Mouse (Mus musculus) spleen, adult 2 months (tissue): ENCODE results near the gene Csk. TPM values are rescaled to one million over a fixed set of nuclear protein-coding genes. Genes with fewer than 3 reads are reported as not detected.

Experiments used
- DNase-seq, 2 experiments: peaks; one replicate each; pipeline versions ENCODE4 v3.0.0 to v3.0.0-alpha.2; 2012 to 2021; ENCODE audit warnings: low spot score in 2 of 2, low read depth in 1 of 2
- H3K27ac ChIP-seq: fragments of 200-500 bp; 2 replicates; pipeline ENCODE4 v1.5.1; 2012; ENCODE audit warnings: low read length, inconsistent platforms; ENCODE audit not compliant: insufficient read depth
- H3K27me3 ChIP-seq: fragments of 200-500 bp; 2 replicates; pipeline ENCODE4 v1.6.1; 2012; ENCODE audit warnings: mild to moderate bottlenecking, moderate library complexity, low read length, inconsistent platforms; ENCODE audit not compliant: control insufficient read depth, insufficient read depth
- H3K36me3 ChIP-seq: fragments of 200-500 bp; 2 replicates; pipeline ENCODE4 v1.6.1; 2012; ENCODE audit warnings: mild to moderate bottlenecking, low read length, inconsistent platforms; ENCODE audit not compliant: control insufficient read depth, insufficient read depth
- H3K4me1 ChIP-seq: fragments of 200-500 bp; 2 replicates; pipeline ENCODE4 v1.6.1; 2011; ENCODE audit warnings: inconsistent platforms; ENCODE audit not compliant: control insufficient read depth, insufficient read depth, insufficient read length
- H3K4me3 ChIP-seq: fragments of 200-500 bp; 2 replicates; pipeline ENCODE4 v1.5.1; 2011; ENCODE audit warnings: mild to moderate bottlenecking, inconsistent platforms; ENCODE audit not compliant: insufficient read depth, insufficient read length; ENCODE audit errors: extremely low read depth
- CTCF ChIP-seq: fragments of 200-500 bp; IDR thresholded peaks from 2 replicates; pipeline ENCODE4 v1.5.1; 2011; ENCODE audit warnings: mild to moderate bottlenecking, inconsistent platforms; ENCODE audit not compliant: insufficient read depth, insufficient read length, insufficient replicate concordance; ENCODE audit errors: extremely low read depth
- POLR2A ChIP-seq: fragments of 200-500 bp; IDR thresholded peaks from 2 replicates; pipeline ENCODE4 v1.6.1; 2011; ENCODE audit warnings: low read depth, low read length, inconsistent platforms
- WGBS: fragments of 180-500 bp; shearing (Covaris S2); methylation state at CpG from one replicate; pipeline ENCODE4 v1.1.7; 2018; 5-methylcytosine and 5-hydroxymethylcytosine counted together
- polyA plus RNA-seq: library from polyadenylated mRNA; depleted of rRNA; stranded (reverse); fragments of >200 nt; gene quantifications from 2 replicates; pipeline ENCODE4 v1.2.3, GENCODE M21; 2012

Gene Csk
- polyA plus RNA-seq, 1 experiment = 233 TPM

- TF ChIP-seq POLR2A (no peak), CTCF (no peak)
- no peaks in the 10 kb centered on the region for H3K27me3 ChIP-seq
- H3K4me1 ChIP-seq = peaks cover 4% of the 10 kb centered on the region; the same call in 1 of the 2 replicates
- DNase-seq = no peak
- no peak overlapping the region for H3K27ac ChIP-seq
- no peaks in the 10 kb centered on the region for H3K36me3 ChIP-seq
- H3K4me3 ChIP-seq = no peak overlapping the region
- WGBS = 44% methylated on average over 6 of the region's 6 CpGs
Measured at GRCm38 (mm10) chr9:57660501-57660900, 7.1 kb upstream of the Csk start.

DNA sequence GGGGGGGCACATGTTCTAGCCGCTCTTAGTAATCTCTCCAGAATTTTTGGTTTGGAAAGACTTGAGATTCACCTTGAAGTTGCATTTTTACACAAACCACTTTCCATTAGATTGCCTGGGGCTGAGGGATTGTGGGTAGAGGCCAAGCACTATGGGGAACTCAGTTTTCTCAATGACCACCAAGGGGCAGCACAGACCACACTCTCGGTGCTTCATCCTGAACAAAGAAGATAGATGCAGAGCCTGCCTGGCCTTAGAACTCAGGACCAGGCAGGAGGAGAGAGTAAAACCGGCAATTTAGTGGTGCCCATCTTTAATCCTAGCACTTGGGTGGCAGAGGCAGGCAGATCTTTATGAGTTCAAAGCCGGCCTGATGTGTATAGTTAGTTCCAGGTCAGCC, 6.3 kb upstream of the Csk start:
- H3K4me3 ChIP-seq = no peak overlapping the region
- no peaks in the 10 kb centered on the region for H3K36me3 ChIP-seq
- H3K27me3 ChIP-seq = no peaks in the 10 kb centered on the region
- peaks cover 5% of the 10 kb centered on the region; the same call in 1 of the 2 replicates for H3K4me1 ChIP-seq
- peak in 1 of 2 experiments; percentile 73 for DNase-seq
- no peak overlapping the region for H3K27ac ChIP-seq
- TF ChIP-seq CTCF (peak; percentile 78; the same call in 1 of the 2 replicates), POLR2A (no peak)
- 25% methylated on average over 4 of the region's 4 CpGs for WGBS

- Histone ChIP-seq H3K4me1 (peaks cover 5% of the 10 kb centered on the region; the same call in 1 of the 2 replicates), H3K27me3 (no peaks in the 10 kb centered on the region), H3K4me3 (no peak overlapping the region), H3K27ac (no peak overlapping the region), H3K36me3 (no peaks in the 10 kb centered on the region)
- no peak for DNase-seq
- TF ChIP-seq POLR2A (no peak), CTCF (no peak)
- WGBS = 68% methylated on average over 4 of the region's 4 CpGs
Measured at GRCm38 (mm10) chr9:57658970-57659369, 5.5 kb upstream of the Csk start.

- DNase-seq = no peak
- peaks cover 12% of the 10 kb centered on the region; the same call in 1 of the 2 replicates for H3K4me1 ChIP-seq
Measured at GRCm38 (mm10) chr9:57657843-57658242, 4.4 kb upstream of the Csk start.

DNA sequence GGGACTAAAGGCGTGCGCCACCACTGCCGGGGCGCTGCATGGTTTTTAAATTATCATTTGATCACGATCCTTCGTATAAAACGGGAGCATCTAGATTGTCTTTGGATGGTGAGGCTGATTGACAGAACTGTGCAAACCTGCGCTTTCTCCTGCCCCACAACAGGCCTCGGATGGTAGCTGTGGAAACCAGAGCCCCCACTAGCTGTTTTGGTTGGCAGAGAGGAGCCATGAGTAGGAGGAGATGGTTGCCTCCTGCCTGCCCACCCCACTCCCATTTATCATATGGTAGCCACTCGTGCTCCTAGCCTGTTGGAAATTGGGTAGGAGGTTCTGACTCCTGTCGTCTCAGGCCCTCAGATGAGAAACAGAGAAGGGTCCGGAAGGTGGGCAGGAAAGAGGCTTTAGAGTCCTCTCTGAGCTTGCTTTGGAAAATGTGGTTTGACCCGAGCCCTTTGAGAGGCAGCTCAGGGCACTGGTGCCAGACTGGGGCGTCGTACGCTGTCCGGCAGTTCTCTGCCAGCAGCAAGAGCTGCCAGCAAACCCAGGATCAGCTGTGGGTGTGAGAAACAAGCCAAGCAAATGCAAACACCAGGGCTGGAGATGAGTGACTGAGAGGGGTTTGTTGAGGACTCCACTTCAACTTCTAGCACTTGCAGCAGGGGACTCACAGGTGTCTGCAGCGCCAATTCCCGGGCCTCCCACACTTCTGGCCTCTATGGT, 3.4 kb upstream of the Csk start:
- Histone ChIP-seq H3K36me3 (no peaks in the 10 kb centered on the region), H3K27ac (no peak overlapping the region), H3K27me3 (no peaks in the 10 kb centered on the region), H3K4me1 (peaks cover 17% of the 10 kb centered on the region; the same call in 1 of the 2 replicates), H3K4me3 (no peak overlapping the region)
- no peak for DNase-seq
- TF ChIP-seq POLR2A = no peak
- TF ChIP-seq CTCF = no peak
- 93% methylated on average over 19 of the region's 19 CpGs for WGBS

More at GRCm38 (mm10) chr9:57657843-57658242, 4.4 kb upstream of the Csk start:
- H3K4me3 ChIP-seq = no peak overlapping the region
- TF ChIP-seq CTCF (no peak), POLR2A (no peak)
- no peak overlapping the region for H3K27ac ChIP-seq
- H3K27me3 ChIP-seq = no peaks in the 10 kb centered on the region
- no peaks in the 10 kb centered on the region for H3K36me3 ChIP-seq
- 56% methylated on average over 4 of the region's 4 CpGs for WGBS

- Histone ChIP-seq H3K27ac (no peak overlapping the region), H3K4me1 (peaks cover 26% of the 10 kb centered on the region), H3K27me3 (no peaks in the 10 kb centered on the region), H3K4me3 (no peak overlapping the region), H3K36me3 (no peaks in the 10 kb centered on the region)
- 5% methylated on average over 11 of the region's 11 CpGs for WGBS
- DNase-seq = peak; percentile 83 to 95
- TF ChIP-seq POLR2A (no peak), CTCF (peak; percentile 90; the same call in 1 of the 2 replicates)
Measured at GRCm38 (mm10) chr9:57655749-57656148, 2.3 kb upstream of the Csk start.

GRCm38 (mm10) chr9:57654966-57655365, 1.5 kb upstream of the Csk start:
- H3K27me3 ChIP-seq = no peaks in the 10 kb centered on the region
- DNase-seq = no peak
- H3K36me3 ChIP-seq = no peaks in the 10 kb centered on the region
- H3K27ac ChIP-seq = no peak overlapping the region
- WGBS = 83% methylated on average over 1 of the region's 1 CpGs
- H3K4me3 ChIP-seq = no peak overlapping the region
- H3K4me1 ChIP-seq = peaks cover 33% of the 10 kb centered on the region
- TF ChIP-seq POLR2A (no peak), CTCF (no peak)
